Mouse (Mus musculus) neutrophil, adult 5-6 weeks (primary cell): ENCODE results near the gene Catsperz. TPM values are rescaled to one million over a fixed set of nuclear protein-coding genes. Genes with fewer than 3 reads are reported as not detected.

Experiments used
- ATAC-seq: fragments of 151-379, 151-347 bp; 2 replicates; pipeline ENCODE4 v1.8.0; 2017; ENCODE audit warnings: mild to moderate bottlenecking, moderate TSS enrichment; ENCODE audit not compliant: insufficient number of reproducible peaks, poor library complexity, low FRiP score, severe bottlenecking; ENCODE audit errors: extremely low read depth
- total RNA-seq: library from RNA; stranded (forward); fragments of 200-1000 nt; gene quantifications from 2 replicates; pipeline ENCODE4 v1.2.3, GENCODE M21; 2017

Gene Catsperz
- total RNA-seq, 1 experiment from 2014 or later, result not detected

DNA sequence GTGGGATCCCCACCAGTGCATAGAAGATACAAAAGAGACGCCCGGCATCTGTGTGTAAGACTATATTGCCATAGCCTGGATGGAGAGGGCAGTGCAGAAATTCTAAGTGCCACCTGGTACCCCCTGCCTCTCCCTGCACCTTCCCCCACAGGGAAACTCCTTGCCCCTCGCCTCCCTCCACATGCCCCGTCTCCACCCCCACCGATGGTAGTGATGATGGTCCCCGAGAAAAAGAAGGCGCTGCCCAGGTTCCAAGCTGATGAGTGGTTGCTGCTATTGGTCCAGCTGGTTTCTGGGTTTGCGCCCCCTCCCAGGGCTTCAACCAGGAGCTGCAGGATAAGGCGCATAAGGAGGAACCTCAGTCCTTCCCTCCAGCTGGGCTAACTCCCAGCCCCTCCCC lies 2.9 kb upstream of the Catsperz start:
- no peak for ATAC-seq

DNA sequence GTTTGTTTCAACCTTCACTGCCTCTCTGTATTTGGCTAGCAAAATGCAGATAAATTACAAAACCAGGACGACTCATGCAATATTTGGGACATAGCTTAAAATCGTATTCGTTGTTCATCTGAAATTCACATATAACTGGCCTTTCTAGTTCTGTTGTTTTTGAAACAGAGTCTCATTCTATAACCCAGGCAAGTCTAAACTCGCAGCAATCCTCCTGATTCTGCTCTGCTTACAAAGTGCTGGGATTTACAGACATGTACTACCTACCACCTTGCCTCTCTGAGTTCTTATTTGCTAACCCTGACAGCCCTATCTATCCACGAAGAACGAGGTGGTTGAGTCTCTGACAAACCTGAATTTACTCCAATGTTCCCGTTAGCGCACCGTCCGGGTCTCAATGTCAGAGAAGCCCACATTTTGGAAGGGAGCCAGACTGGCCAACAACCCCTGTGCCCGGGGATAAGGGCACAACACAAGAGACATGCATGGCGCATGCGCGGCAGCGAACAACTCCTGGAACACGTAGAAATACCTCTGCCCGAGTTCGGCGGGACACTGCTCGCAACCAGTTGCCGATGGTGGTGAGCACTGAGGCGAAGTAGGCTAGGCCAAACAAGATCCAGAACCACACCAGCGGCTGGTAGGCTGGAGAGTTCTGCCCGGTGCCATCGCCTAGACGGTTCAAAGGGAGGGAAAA lies 1.5 kb upstream of the Catsperz start:
- no peak for ATAC-seq

DNA sequence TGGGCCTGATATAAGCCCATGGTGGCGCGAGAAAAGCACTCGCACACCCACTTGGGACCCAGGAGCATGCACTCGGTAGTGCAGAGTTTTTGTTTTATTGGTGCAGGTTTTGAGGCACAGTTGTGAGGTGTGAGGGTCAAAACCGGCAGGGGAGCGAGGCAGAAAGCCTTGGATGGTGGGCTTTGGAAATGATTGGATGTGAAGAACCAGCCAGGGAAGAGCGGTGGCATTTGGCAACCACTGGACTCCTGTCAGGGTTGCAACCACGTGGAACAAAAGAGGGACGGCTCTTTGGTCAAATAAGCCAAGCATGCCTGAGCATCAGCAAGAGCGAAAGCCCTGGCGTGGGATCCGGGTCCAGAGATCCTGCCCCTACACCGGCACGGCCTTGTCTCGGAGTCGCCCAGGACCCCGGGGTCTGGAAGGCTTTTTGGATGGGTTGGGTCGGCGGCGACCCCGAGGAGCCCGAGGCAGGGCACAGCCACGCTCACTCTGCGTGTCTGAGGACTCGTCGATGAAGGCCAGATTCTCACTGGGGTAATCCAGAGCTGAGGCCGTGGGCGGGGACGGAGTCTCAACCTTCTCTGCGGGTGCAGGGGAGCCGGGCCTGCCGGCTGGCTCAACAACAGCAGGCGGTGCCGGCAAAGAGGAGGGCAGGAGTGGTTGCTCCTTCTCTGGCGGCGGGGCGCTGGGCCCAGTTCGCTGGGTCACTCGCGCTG lies 590 bp upstream of the Catsperz start:
- ATAC-seq, result no peak

DNA sequence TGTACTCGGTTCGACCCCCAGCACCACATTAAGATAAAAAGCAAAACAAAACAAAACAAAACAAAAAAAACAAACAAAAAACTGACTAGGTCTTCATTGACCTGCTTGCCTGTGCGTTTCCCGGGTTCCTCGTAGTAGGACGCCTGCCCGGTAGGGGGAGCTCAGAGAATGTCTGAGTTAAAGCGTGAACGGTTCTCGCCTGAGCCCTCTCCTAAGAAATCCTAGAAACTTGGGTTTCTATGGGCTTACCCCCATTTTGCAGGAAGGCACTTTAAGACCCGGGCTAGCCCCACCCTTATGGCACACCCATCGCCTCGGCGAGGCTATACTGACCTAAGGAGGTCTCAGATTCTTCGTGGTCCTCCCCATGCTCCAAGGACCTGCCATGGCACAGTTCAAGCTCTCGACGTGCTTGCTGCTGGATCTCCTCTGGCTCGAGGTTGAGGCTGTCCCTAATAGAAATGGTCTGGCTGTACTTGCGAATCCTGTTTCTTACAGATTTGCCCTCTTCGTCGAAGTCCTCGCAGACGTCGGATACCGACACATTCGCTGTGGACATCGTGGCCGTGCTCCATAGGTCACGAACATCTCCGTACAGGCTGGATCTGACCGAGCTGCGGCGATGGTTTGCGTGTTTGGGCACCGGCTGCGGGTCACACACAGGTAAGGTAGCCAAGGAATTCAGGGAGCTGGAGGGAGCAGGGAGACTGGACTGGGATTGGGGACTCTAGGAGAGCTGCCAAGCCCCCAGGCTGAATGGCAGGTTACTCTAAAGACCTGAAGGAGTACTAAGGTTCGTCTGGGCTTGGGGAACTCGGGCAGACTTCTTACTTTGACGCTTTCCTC lies 496 bp downstream of the Catsperz start:
- ATAC-seq, result no peak

DNA sequence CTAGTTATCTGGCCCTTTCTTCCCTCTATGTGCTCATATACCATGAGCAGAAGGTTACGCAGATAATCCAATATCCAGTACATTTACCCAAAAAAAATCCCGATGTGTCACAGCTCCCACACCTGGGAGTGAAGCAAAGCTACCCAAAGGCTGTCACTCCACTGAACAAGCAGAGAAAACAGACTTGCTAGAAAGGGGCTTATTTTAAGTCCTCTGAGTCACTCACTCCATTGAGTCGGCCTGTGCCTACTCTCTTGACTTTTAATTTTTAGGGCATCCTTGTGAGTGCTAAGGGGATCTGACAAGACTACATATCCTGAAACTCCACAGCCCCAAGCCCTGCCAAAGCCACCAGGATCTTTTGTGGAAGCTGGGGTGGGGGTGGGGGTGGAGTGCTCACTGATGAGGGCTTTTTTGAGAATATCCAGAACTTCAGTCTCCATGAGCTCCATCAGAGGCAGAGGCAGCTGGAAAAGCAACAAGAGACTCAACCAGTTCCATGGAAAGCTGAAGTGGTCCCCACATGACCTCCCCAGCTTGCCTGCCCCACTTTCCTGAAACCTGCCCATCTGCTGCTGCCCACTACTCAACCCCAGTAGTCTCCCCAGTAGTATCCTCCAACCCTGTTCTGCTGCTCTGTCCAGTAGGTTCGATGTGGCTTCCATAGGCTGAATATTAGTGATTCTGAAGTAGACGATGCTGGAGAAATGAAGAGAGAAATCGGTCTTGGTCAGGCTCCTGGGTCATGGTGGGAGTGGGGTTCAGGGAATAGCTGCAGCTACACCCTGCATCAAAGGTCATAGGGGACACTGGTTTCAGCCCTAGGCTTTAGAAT lies 2.1 kb downstream of the Catsperz start:
- ATAC-seq, result no peak

DNA sequence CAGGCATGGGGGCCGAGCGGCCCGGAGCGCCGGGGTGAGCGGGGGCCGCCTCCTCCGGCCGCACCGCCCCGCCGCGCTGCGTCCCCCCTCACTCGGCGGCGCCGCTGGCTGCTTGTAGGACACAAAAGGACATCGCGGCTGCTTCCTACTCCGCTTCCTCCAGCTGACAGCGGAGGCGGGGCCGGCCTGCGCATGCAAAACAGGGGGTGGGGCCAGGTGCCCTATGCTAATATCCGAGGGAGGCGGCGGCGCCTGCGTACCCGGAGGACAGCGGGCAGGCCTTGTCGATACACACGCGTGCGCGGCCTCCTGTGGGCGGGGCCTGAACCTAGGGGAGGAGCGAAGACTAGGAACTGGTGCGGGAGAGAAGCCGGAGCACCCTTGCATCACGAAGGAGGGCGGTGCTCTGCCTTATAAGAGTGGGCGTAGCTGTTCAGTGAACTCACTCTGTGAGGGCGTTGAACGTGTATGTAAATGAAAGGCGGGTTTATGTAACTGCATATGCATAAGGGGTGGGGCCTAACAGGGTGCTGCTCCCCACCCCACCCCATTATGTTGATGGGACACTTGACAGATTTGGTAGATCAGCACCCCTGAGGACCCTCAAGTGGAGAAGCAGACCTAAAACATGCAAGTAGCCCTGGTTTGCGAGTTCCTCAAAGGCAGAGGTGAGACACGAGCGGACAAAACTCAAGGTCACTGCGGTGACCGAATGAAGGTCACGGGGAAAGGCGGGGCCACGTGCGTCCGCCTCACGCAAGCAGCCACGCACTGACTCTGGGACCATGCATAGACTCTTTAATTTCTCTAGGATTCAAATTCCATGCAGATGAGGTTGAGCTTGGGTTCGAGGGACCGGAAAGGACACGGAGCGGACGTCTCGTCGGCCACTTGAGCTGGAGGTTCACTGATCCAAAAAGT lies 3.3 kb downstream of the Catsperz start, which contains the start of gene Esrra:
Gene Esrra, minus strand, starts transcription at position 167 of the 921 bp plus-strand sequence.
- ATAC-seq, result peak; percentile 89

DNA sequence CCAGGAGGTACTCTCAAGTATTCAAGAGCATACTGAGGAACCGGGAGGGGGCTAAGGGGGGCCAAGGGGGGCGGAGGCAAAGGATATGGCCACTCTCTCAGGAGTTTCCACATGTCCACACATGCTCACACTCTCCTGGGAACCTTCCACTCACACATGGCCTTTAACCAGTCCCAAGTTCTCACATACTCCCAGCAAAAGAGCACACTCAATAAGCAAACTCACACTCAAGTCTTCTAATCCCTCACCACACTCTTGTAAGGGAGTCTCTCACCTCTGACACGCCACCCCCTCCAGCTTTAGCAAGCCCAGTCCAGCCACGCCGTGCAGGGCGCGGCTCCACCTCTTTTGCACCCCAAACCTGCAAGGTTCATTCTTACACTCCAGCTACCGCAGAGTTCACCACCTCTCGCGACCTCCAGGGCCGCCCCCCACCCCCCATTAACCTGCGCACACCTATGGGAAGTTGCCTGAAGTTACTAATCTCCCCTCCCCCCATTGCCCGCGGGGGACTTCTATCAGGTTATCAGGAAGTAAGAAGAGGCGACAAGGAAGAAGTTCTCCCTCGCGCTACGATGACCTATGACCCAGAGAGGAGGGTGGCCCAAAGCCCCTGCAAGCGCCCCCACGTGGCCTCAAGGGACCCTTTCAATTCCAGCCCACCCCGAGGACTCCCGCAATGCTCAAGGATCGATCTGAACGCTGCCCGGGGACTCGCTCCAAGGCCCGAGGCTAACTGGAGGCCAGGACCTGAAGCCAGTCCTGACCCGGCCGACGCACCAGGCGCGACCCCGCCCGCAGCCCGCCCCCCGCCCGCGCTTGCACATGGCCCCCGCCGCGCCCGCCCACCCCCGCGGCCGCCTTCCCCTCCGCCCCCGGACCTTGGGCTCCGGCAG lies 4.2 kb downstream of the Catsperz start:
- no peak for ATAC-seq

DNA sequence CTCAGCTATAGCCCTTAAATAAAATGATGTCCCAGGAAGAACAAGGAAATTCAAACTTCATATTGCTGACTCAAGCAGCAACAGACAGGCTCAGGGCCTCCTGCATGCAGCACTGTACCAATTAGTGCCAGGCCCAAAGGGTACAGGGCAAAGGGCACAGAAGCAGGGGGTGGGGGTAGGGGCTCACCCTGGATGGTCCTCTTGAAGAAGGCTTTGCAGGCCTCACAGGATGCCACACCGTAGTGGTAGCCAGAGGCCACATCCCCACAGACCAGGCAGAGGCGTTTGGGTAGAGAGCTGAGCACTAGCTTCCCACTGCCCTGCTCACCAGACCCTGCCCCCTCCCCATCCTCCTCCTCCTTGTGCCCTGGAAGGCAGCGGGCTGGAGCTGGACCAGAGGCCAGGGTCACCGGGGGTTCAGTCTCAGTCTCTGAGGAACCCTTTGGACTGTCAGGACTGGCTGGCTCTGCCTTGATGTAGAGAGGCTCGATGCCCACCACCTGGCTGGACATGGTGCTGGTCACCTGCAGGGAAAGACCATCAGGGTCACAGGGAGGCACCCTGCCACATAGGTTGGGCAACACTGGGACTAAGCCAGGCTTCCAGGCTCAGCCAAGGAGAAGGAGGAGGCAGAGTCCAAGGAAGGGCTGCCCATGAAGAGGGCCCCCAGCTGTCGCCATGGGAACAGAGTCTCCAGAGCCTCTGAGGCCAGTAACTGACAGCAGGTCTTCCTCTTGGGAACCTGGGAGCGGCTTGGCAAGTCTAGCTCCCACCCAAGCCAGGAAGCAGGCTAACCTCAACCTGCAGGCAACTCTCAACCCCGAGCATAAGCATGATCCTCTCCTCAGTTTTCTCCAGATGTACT lies 5.1 kb downstream of the Catsperz start:
- no peak for ATAC-seq

DNA sequence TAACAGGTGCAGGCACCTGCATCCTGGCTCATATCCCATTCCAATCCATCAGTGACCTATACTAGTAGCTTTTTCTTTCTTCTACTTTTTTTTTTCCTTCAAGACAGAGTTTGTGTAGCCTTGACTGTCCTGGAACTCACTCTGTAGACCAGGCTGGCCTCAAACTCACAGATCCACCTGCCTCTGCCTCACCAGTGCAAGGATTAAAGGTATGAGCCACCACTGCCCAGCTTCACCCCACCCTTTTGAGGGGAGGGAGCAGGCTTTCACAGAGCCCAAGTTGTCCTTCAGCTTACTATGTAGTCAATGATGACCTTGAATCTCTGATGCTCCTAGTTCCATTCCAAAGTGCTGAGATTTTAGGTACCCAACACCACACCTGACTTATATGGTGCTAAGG lies 5.7 kb downstream of the Catsperz start:
- no peak for ATAC-seq

DNA sequence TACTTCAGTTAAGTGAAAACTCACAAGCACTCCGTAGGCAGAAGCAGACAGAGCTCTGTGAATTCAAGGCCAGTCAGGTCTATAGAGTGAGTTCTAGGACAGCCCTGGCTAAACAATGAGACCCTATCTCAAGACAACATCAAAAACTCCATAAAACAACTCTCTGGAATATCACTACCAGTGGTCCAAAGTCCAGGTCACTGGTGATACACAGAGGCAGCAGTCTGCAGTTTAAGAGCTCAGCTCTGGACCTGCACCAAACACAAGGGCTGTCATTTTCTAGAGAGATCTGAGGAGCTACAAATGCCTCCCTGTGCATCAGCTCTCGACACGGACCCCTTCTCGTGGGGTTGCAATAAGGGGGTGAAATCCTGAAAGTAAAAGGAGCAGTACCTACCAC lies 6.9 kb downstream of the Catsperz start:
- ATAC-seq, result no peak

DNA sequence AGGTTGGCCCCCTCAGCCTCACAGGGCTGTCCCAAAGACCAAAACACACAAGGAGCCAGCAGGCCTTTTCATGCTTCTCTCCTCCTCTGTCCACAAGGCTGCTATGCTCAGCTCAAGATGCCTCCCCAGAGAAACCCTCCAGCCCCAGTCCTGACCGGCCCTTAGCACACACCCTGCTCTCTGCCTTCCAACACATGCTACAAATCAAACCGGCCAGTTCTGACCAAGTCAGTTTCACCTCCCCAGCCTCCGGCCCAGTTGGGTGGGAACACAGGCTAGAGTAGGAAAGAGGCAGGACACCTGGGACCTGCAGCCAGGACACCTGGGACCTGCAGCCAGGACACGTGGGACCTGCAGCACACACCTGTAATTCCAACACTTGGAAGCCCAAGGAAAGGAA lies 8.7 kb downstream of the Catsperz start:
- no peak for ATAC-seq

DNA sequence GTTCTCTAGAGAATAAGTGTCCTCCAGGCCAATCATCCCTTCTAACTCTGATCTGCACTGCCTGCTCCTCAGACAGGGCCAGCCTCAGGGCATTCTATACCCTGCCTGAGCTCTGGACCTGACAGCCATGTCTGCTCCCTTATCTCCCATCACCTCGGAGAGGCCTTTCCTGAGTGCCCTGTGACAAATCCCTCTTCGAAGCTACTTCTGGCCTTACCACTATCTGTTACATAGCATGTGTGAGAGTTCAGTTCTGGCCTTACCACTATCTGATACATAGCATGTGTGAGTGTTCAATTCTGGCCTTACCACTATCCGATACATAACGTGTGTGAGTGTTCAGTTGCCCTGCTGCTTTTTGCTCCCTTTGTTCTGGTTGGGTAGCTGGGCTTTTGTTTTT lies 9.9 kb downstream of the Catsperz start:
- no peak for ATAC-seq

DNA sequence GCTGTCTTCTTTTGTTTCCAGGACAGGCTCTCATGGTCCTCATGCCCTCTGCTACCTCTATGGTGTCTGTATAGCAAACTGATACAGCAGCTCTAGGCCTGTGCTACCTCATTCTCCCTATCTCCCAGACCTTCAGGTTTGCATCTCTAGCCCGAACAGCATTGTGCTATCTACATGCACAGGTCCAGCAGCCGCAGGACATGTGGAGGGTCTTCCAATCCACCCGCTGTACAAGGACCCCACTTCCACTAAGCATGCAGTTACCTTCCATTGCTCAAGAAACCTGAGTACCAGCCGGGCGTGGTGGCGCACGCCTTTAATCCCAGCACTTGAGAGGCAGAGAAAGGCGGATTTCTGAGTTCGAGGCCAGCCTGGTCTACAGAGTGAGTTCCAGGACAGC lies 10.6 kb downstream of the Catsperz start:
- no peak for ATAC-seq

DNA sequence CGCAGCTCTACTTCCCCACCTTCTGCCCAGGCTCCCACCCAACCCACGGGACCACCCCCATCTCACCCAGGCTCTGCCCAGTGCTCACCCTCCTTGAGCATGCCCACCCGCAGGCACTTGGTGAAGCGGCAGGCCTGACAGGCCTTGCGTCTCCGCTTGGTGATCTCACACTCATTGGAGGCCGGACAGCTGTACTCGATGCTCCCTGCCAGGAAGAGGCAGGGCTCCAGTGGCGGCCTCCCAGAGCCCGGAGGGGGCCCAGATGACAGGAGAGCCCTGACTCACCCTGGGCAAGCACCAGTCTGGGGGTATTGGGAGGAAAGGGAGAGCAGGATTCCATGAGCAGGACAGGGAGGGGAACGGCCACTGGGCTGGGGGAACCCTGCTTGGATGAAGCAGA lies 11.2 kb downstream of the Catsperz start:
- no peak for ATAC-seq

DNA sequence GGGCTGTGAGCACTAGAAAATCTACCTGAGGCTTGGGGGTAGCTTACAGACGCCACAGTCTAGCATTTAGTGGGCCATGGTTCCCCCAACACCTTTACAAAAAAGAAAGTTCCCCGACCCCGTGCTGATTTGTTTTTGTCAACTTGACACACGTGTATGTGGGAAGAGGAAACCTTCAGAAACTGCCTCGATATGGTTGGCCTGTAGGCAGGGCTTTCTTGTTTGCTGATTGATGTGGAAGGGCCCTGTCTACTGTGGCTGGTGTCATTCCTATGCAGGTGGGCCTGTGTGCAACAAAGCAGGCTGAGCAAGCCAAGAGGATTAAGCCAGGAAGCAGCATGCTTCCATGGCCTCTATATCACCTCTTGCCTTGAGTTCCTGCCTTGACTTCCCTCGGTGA lies 12.1 kb downstream of the Catsperz start:
- no peak for ATAC-seq
